Mouse (Mus musculus) left cerebral cortex, adult 2 months (tissue): ENCODE measurements around the gene Fibp. TPM values are rescaled to one million over a fixed set of nuclear protein-coding genes. Genes with fewer than 3 reads are reported as not detected.

Experiments used
- DNase-seq, 2 experiments: peaks; one replicate each; pipeline ENCODE4 v3.0.0; 2021 to 2022; ENCODE audit warnings: low spot score in 2 of 2, mixed read lengths in 1 of 2; ENCODE audit errors: extremely low spot score in 1 of 2
- H3K27ac ChIP-seq: fragments of 200-600 bp; 2 replicates; pipeline ENCODE4 v1.8.1; 2022
- H3K4me3 ChIP-seq: fragments of 200-600 bp; 2 replicates; pipeline ENCODE4 v1.8.1; 2022
- CTCF ChIP-seq: fragments of 200-600 bp; IDR thresholded peaks from 2 replicates; pipeline ENCODE4 v1.8.1; 2022; ENCODE audit warnings: antibody characterized with exemption, mild to moderate bottlenecking, moderate library complexity
- intact Hi-C: fragments of 180-260 bp; cut with DNase I; formaldehyde crosslinking; loops from one replicate; pipeline ENCODE4 v1.15.1; 2025
- total RNA-seq, 2 experiments: library from RNA; stranded (reverse); gene quantifications; 2 replicates each; pipeline ENCODE4 v1.2.3; 2021

Gene Fibp
- total RNA-seq, 2 experiments from 2014 or later, result 88.9 to 92.1 TPM

- peak; percentile 40 for TF ChIP-seq CTCF
- intact Hi-C loops, result no loop called here
- Histone ChIP-seq H3K27ac (no peak overlapping the region), H3K4me3 (no peak overlapping the region)
- DNase-seq, result no peak
These were observed 12.4 kb downstream of the Fibp start for GRCm38 (mm10) chr19:5472857-5473256.

GRCm38 (mm10) chr19:5473720-5474119 is 13.3 kb downstream of the Fibp start, which contains the start of gene Efemp2:
TSS of gene Efemp2 (plus strand) at chr19:5473954.
- intact Hi-C loops, result no loop called here
- DNase-seq, result peak; percentile 61 to 72
- no peak for TF ChIP-seq CTCF
- H3K4me3 ChIP-seq, result peak within 1 kb of the TSS; percentile 53
- H3K27ac ChIP-seq, result peak within 1 kb of the TSS; percentile 63

GRCm38 (mm10) chr19:5474281-5475068 is 14.1 kb downstream of the Fibp start:
- intact Hi-C loops, result no loop called here
- no peak for TF ChIP-seq CTCF
- DNase-seq, result no peak
- Histone ChIP-seq H3K27ac (peak overlapping the region; percentile 63), H3K4me3 (peak overlapping the region; percentile 53)

- TF ChIP-seq CTCF, result no peak
- intact Hi-C loops, result no loop called here
- no peak for DNase-seq
- H3K27ac ChIP-seq, result peak overlapping the region; percentile 55
- peak overlapping the region; percentile 53 for H3K4me3 ChIP-seq
These were observed 14.8 kb downstream of the Fibp start for GRCm38 (mm10) chr19:5475069-5475714.

GRCm38 (mm10) chr19:5477004-5477667 is 16.7 kb downstream of the Fibp start:
- TF ChIP-seq CTCF, result no peak
- intact Hi-C loops, result no loop called here
- Histone ChIP-seq H3K4me3 (no peak overlapping the region), H3K27ac (no peak overlapping the region)
- DNase-seq, result peak in 1 of 2 experiments; percentile 51

- DNase-seq, result no peak
- no peak overlapping the region for H3K27ac ChIP-seq
- H3K4me3 ChIP-seq, result no peak overlapping the region
- no peak for TF ChIP-seq CTCF
- intact Hi-C loops, result no loop called here
These were observed 17.4 kb downstream of the Fibp start for GRCm38 (mm10) chr19:5477668-5478300.

GRCm38 (mm10) chr19:5480016-5480415 is 19.6 kb downstream of the Fibp start:
- TF ChIP-seq CTCF, result no peak
- no peak overlapping the region for H3K27ac ChIP-seq
- no peak for DNase-seq
- intact Hi-C loops, result no loop called here
- H3K4me3 ChIP-seq, result no peak overlapping the region

GRCm38 (mm10) chr19:5481398-5481797 is 21.0 kb downstream of the Fibp start:
- intact Hi-C loops, result no loop called here

GRCm38 (mm10) chr19:5483386-5484359 is 23.3 kb downstream of the Fibp start:
- Histone ChIP-seq H3K4me3 (no peak overlapping the region), H3K27ac (no peak overlapping the region)
- intact Hi-C loops, result no loop called here
- no peak for DNase-seq
- TF ChIP-seq CTCF, result no peak

More at GRCm38 (mm10) chr19:5481398-5481797, 21.0 kb downstream of the Fibp start:
- no peak for TF ChIP-seq CTCF
- H3K27ac ChIP-seq, result no peak overlapping the region
- no peak overlapping the region for H3K4me3 ChIP-seq
- no peak for DNase-seq

GRCm38 (mm10) chr19:5484496-5484895 is 24.1 kb downstream of the Fibp start:
- TF ChIP-seq CTCF, result no peak
- intact Hi-C loops, result no loop called here
- no peak overlapping the region for H3K27ac ChIP-seq
- no peak overlapping the region for H3K4me3 ChIP-seq
- DNase-seq, result no peak

- no peak for DNase-seq
- TF ChIP-seq CTCF, result no peak
- no peak overlapping the region for H3K27ac ChIP-seq
- intact Hi-C loops, result no loop called here
- H3K4me3 ChIP-seq, result no peak overlapping the region
These were observed 25.0 kb downstream of the Fibp start for GRCm38 (mm10) chr19:5485371-5485770.
